Mouse (Mus musculus) T-helper 2 cell (primary cell): ENCODE results near the gene Tmem97.
"Not testable (repeated sequence)": the region's sequence is repeated elsewhere in the genome, so short reads cannot be mapped to it uniquely, and the experiment has no call there.

Experiments
- in situ Hi-C: fragments of 300-600 bp; cut with MboI, MseI; formaldehyde crosslinking; loops from one replicate; pipeline ENCODE4 v1.15.1; 2025; ENCODE audit warnings: high pct_unique_total_duplicates

Gene Tmem97

GRCm38 (mm10) chr11:78550168-78551058, at the start of gene Tmem97:
Gene Tmem97 (minus strand): TSS chr11:78550777.
- in situ Hi-C loops = no loop called here

- in situ Hi-C loops = loop anchor here (10.0 kb wide), 1 partner anchor 135 kb away; no protein-coding TSS in a partner anchor
These were observed 49.5 kb upstream of the Tmem97 start for GRCm38 (mm10) chr11:78600051-78600450.

- in situ Hi-C loops = no loop called here
These were observed 48.3 kb upstream of the Tmem97 start for GRCm38 (mm10) chr11:78598763-78599415.

DNA sequence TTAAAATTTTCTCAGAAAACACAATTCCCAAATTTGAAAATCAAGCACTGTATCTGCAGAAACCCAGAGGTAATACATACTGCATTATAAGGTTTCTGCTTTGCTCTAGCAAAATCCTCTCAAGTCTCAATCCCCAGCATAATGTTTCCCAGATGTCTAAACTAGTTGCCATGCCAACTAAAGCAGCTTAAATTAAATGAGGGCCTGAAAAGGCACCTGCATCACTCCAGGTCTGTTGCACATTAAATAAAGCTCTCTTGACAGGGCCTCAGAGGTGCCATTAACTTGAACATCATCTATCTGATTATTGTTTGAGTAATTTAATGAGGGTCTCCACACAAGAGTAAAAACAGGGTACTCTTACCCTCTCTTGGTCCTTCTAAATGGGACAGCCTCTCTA, 46.2 kb upstream of the Tmem97 start:
- in situ Hi-C loops = no loop called here

DNA sequence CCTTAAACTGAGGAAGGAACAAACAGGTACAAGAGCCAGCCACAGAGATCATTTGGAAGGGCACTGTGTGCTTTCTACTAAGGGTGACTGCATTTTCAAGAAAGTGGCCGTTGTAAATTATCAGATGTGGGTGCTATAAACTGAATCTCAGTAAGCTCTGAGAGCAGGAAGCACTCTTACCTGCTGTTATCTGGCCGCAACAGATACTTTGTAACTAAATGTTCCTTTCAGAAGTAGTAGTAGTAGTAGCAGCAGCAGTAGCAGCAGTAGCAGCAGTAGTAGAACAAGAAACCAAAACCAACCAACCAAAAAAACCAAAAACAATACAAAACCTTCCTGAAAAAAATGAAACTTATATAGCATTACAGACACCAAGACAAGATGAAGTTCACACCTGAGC, 45.2 kb upstream of the Tmem97 start:
- in situ Hi-C loops = no loop called here

GRCm38 (mm10) chr11:78594271-78594964, 43.8 kb upstream of the Tmem97 start:
- in situ Hi-C loops = no loop called here

- in situ Hi-C loops = not testable (repeated sequence)
These were observed 37.1 kb upstream of the Tmem97 start for GRCm38 (mm10) chr11:78587677-78588076.

GRCm38 (mm10) chr11:78586099-78586498, 35.5 kb upstream of the Tmem97 start:
- in situ Hi-C loops = no loop called here

DNA sequence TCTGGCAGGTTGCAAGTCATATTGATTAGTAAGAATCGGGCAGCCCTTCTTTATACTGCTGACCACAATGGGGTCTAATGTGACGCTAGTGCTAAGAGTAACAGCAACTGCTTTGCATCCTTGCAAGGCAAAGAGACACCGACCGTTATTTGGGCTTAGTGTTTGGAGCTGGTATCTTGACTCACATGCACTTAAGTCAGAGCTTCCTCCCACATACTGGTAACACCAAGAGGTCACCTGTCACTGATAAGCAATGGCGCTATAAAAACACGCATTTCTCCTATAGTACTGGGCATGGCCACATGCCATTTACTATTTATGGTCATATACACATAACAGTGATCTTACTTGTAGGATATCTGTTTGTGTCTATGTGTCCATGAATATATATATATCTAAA, 32.3 kb upstream of the Tmem97 start:
- in situ Hi-C loops = loop anchor here (5.0 kb wide), 1 partner anchor 229 kb away; no protein-coding TSS in a partner anchor

- in situ Hi-C loops = no loop called here
These were observed 24.4 kb upstream of the Tmem97 start for GRCm38 (mm10) chr11:78574975-78575374.

- in situ Hi-C loops = no loop called here
These were observed 24.0 kb upstream of the Tmem97 start for GRCm38 (mm10) chr11:78574536-78574935.

DNA sequence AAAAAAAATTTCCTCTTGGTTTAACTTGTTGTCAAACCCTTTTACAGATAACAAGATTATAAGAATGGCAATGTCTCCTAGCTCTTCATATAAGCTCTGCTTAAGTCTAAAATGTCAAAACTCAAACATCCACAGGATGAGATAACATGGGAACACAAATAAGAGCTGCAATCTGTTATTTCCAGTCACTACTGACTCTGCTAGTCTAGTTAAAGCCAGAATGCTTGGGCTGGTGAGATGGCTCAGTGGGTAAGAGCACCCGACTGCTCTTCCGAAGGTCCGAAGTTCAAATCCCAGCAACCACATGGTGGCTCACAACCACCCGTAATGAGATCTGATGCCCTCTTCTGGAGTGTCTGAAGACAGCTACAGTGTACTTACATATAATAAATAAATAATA, 23.5 kb upstream of the Tmem97 start:
- in situ Hi-C loops = not testable (repeated sequence)

- in situ Hi-C loops = no loop called here
These were observed 21.3 kb upstream of the Tmem97 start for GRCm38 (mm10) chr11:78571854-78572253.

DNA sequence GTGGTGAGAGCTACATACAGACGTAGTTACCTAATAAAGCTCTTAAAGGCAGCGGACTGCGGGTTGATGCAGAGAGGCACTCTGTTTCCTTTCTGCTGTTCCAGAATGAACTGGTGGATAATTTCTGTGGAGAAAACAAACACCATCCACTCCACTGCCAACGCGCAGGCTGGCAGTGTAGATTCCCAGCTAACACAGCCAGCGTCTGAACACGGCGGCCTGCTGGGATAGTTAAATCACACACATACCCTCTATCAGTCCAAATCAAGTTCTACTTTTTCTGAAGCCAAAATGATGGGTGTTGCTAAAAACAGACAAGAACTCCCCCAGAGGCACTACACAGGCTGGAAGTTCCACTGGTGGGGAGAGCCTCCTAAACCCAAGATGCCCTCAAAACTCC, 20.9 kb upstream of the Tmem97 start:
- in situ Hi-C loops = no loop called here

- in situ Hi-C loops = no loop called here
These were observed 19.2 kb upstream of the Tmem97 start for GRCm38 (mm10) chr11:78569806-78570205.

GRCm38 (mm10) chr11:78568827-78569226, 18.2 kb upstream of the Tmem97 start:
- in situ Hi-C loops = no loop called here

DNA sequence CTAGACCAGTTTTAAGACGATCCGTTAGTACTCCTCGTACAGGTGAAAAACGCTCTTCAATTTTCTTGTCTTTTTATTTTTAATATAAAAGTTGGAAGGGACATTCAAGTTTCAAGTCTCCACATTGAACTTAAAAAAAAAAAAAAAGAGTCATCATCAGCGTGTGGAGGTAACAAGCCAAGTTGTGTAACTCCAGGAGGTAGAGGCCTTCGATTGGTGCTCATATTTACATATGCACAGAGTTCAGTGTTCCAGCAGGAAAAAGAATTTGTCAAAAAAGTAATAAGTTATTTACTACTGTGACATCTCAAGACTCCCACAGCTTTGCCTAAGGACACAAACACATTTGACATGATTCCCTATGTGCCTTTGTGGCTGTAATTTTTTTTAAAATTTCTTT, 17.0 kb upstream of the Tmem97 start:
- in situ Hi-C loops = no loop called here

DNA sequence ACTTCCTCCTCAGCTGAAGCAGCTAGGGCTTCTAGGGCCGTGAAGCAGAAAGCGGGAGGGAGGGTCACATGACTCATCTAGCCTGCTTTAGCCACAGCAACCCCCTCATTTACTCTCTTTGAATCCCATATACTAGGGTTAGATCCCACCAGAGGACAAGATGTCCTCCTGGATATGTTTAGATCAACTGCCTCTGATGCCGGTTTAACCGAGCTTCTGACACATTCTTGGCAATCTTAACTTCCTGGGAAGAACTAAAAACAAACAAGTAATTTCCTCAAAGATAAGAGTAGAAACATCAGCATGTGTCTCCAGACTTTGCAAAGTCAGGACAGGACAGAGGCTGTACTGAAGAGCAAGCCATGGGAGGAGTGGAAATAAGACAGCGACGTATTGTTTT, 16.2 kb upstream of the Tmem97 start:
- in situ Hi-C loops = no loop called here

DNA sequence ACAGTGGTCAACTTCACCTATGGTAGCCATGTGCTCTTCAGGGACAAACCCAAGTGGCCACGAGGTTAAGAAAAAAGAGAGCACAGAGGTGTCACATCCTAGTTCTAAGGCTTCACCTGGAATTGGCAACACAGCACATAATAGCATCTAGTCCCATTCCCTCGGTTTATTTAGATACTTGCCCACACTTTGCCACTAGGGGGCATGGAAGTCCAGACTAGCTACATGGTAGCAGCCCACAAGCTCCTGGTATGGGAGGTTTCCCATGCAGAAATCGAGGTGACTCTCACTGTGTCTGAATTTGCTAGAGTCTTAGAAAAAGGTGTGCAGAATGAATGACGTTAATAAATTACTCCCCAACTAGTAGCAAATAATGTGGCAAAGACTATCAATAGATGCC, 9.9 kb upstream of the Tmem97 start:
- in situ Hi-C loops = no loop called here

- in situ Hi-C loops = no loop called here
These were observed 6.7 kb upstream of the Tmem97 start for GRCm38 (mm10) chr11:78557241-78557640.

GRCm38 (mm10) chr11:78556070-78556469, 5.5 kb upstream of the Tmem97 start:
- in situ Hi-C loops = no loop called here

DNA sequence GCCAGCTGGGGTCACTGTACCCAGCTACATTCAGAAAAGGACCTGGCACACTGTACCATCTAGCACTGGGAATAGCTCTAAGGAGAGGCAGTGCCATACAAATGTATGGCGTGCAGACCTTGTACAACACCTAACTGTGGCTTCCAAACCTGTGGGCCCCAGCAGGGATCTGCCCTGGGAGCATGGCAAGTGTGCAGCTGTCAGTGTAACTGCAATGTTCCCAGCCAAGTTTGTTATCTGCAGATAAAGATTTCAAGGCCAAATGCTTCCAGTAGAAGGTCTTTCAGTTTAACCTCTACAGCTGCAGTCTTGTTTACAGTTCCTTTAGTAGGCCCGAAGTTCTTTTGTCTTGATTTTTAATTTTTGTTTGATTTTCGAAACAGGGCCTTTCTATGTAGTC, 5.0 kb upstream of the Tmem97 start:
- in situ Hi-C loops = no loop called here
